Mouse (Mus musculus): ENCODE results near the gene Usp47. TPM values are rescaled to one million over a fixed set of nuclear protein-coding genes. Genes with fewer than 3 reads are reported as not detected.

Gene Usp47
- total and polyA plus RNA-seq, 3 experiments, result 37.3 to 122 (median 47.8) TPM

GRCm38 (mm10) chr7:112117501-112117900 lies 94.2 kb downstream of the Usp47 start:
- Histone ChIP-seq H3K9ac (ENCODE audit: control insufficient read depth, low read depth, low read length, poor library complexity, severe bottlenecking) (no peak overlapping the region), H3K4me1 (ENCODE audit: control insufficient read depth in 1 of 2, insufficient read depth in 2 of 2, low read length in 2 of 2) (no peaks in the 10 kb centered on the region), H3K27ac (ENCODE audit: control insufficient read depth, low read depth, low read length) (no peak overlapping the region), H3K79me2 (ENCODE audit: control insufficient read depth, insufficient read depth, low read length, poor library complexity) (no peaks in the 10 kb centered on the region), H3K4me3 (ENCODE audit: control insufficient read depth in 1 of 2, insufficient read depth in 1 of 2, low read depth in 2 of 2, low read length in 2 of 2) (no peak overlapping the region), H3K36me3 (ENCODE audit: control insufficient read depth in 1 of 2, insufficient read depth in 2 of 2, low read length in 2 of 2) (no peaks in the 10 kb centered on the region), H3K27me3 (ENCODE audit: control insufficient read depth in 1 of 2, insufficient read depth in 2 of 2, low read length in 2 of 2) (peaks cover 0 to 1% of the 10 kb centered on the region in 2 experiments; a peak in 1 of 4 replicates), H3K9me3 (replicated peaks; ENCODE audit: insufficient read depth, low read length) (no peaks in the 10 kb centered on the region)
- no peak for DNase-seq (ENCODE audit: low read depth, low spot score)
- TF ChIP-seq POLR2AphosphoS5 (IDR thresholded peaks at IDR 0.05; ENCODE audit: borderline replicate concordance, low read depth, low read length), result no peak

- DNase-seq (ENCODE audit: low read depth, low spot score), result no peak
Observed at GRCm38 (mm10) chr7:112118086-112118485, 94.8 kb downstream of the Usp47 start.

DNA sequence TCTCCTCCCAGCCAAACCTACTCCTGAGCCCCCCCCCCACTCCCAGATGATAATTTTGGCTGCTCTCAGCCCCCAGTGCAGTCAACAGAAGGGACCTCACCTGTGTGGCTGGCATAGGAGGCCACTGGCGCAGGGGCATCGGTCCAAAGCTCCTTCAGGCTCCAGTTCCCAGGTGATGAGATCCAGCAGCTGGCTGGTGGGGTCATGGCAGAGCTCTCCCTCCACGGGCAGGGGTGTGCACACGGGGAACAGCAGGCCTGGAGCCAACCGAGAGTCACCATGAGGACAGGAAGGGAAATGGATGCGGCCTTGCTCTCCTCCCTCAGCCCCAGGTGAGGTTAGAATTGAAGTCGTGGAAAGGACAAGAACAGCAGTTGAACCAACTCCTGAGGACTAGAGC lies 95.9 kb downstream of the Usp47 start:
- Histone ChIP-seq H3K9me3 (replicated peaks; ENCODE audit: insufficient read depth, low read length) (no peaks in the 10 kb centered on the region), H3K4me3 (ENCODE audit: control insufficient read depth in 1 of 2, insufficient read depth in 1 of 2, low read depth in 2 of 2, low read length in 2 of 2) (no peak overlapping the region), H3K27ac (ENCODE audit: control insufficient read depth, low read depth, low read length) (no peak overlapping the region), H3K79me2 (ENCODE audit: control insufficient read depth, insufficient read depth, low read length, poor library complexity) (no peaks in the 10 kb centered on the region), H3K27me3 (ENCODE audit: control insufficient read depth in 1 of 2, insufficient read depth in 2 of 2, low read length in 2 of 2) (peaks cover 0 to 1% of the 10 kb centered on the region in 2 experiments; a peak in 1 of 4 replicates), H3K36me3 (ENCODE audit: control insufficient read depth in 1 of 2, insufficient read depth in 2 of 2, low read length in 2 of 2) (no peaks in the 10 kb centered on the region), H3K9ac (ENCODE audit: control insufficient read depth, low read depth, low read length, poor library complexity, severe bottlenecking) (no peak overlapping the region), H3K4me1 (ENCODE audit: control insufficient read depth in 1 of 2, insufficient read depth in 2 of 2, low read length in 2 of 2) (no peaks in the 10 kb centered on the region)
- no peak for DNase-seq (ENCODE audit: low read depth, low spot score)
- no peak for TF ChIP-seq MAFK (IDR thresholded peaks at IDR 0.05; ENCODE audit: borderline replicate concordance, low read depth, low read length)
- TF ChIP-seq GATA1 (IDR thresholded peaks at IDR 0.05; ENCODE audit: low read depth, low read length), result no peak
- TF ChIP-seq POLR2AphosphoS5 (IDR thresholded peaks at IDR 0.05; ENCODE audit: borderline replicate concordance, low read depth, low read length), result no peak
- no peak for TF ChIP-seq MAX (IDR thresholded peaks at IDR 0.05; ENCODE audit: low read length)
- TF ChIP-seq EP300 (IDR thresholded peaks at IDR 0.05; ENCODE audit: low read depth in 1 of 2, low read length in 2 of 2), result no peak
- no peak for TF ChIP-seq NRF1 (IDR thresholded peaks at IDR 0.05; ENCODE audit: insufficient read depth, low read depth, low read length, poor library complexity, severe bottlenecking)
- no peak for TF ChIP-seq USF1 (IDR thresholded peaks at IDR 0.05; ENCODE audit: low read depth, low read length)
- TF ChIP-seq ZMIZ1 (IDR thresholded peaks at IDR 0.05; ENCODE audit: low read depth, low read length), result no peak
- no peak for TF ChIP-seq UBTF (IDR thresholded peaks at IDR 0.05; ENCODE audit: borderline replicate concordance, insufficient read depth, low read depth, low read length)
- TF ChIP-seq JUND (IDR thresholded peaks at IDR 0.05; ENCODE audit: low read depth, low read length), result no peak
- TF ChIP-seq POLR2A (IDR thresholded peaks at IDR 0.05; ENCODE audit: control insufficient read depth in 1 of 2, insufficient read depth in 1 of 2, low read depth in 1 of 2, low read length in 2 of 2, poor library complexity in 1 of 2), result no peak
- TF ChIP-seq ELF1 (IDR thresholded peaks at IDR 0.05; ENCODE audit: low read depth, low read length), result no peak
- TF ChIP-seq ETS1 (IDR thresholded peaks at IDR 0.05; ENCODE audit: low read depth, low read length), result no peak
- TF ChIP-seq CHD1 (IDR thresholded peaks at IDR 0.05; ENCODE audit: low read depth, low read length), result no peak
- no peak for TF ChIP-seq KAT2A (conservative IDR thresholded peaks at IDR 0.05; ENCODE audit: low read depth, low read length)
- no peak for TF ChIP-seq ZKSCAN1 (IDR thresholded peaks at IDR 0.05; ENCODE audit: low read depth, low read length)
- no peak for TF ChIP-seq MYC (IDR thresholded peaks at IDR 0.05; ENCODE audit: low read depth, low read length)
- TF ChIP-seq CHD2 (IDR thresholded peaks at IDR 0.05; ENCODE audit: low read length), result no peak
- TF ChIP-seq TCF12 (IDR thresholded peaks at IDR 0.05; ENCODE audit: low read depth, low read length), result no peak

More at GRCm38 (mm10) chr7:112118086-112118485, 94.8 kb downstream of the Usp47 start:
- H3K27me3 ChIP-seq (ENCODE audit: control insufficient read depth in 1 of 2, insufficient read depth in 2 of 2, low read length in 2 of 2), result peaks cover 0 to 1% of the 10 kb centered on the region in 2 experiments; a peak in 1 of 4 replicates
- H3K9ac ChIP-seq (ENCODE audit: control insufficient read depth, low read depth, low read length, poor library complexity, severe bottlenecking), result no peak overlapping the region
- H3K4me3 ChIP-seq (ENCODE audit: control insufficient read depth in 1 of 2, insufficient read depth in 1 of 2, low read depth in 2 of 2, low read length in 2 of 2), result no peak overlapping the region
- H3K4me1 ChIP-seq (ENCODE audit: control insufficient read depth in 1 of 2, insufficient read depth in 2 of 2, low read length in 2 of 2), result no peaks in the 10 kb centered on the region
- no peaks in the 10 kb centered on the region for H3K36me3 ChIP-seq (ENCODE audit: control insufficient read depth in 1 of 2, insufficient read depth in 2 of 2, low read length in 2 of 2)
- TF ChIP-seq TBP (IDR thresholded peaks at IDR 0.05; ENCODE audit: low read depth, low read length) (no peak), ETS1 (IDR thresholded peaks at IDR 0.05; ENCODE audit: low read depth, low read length) (no peak), CTCF (IDR thresholded peaks at IDR 0.05 in 2 of 3, conservative IDR thresholded peaks at IDR 0.05 in 1 of 3; ENCODE audit: control insufficient read depth in 1 of 3, insufficient read depth in 1 of 3, low read depth in 2 of 3, low read length in 3 of 3, poor library complexity in 1 of 3, severe bottlenecking in 1 of 3) (no peak), MXI1 (IDR thresholded peaks at IDR 0.05; ENCODE audit: low read depth, low read length) (no peak), POLR2A (IDR thresholded peaks at IDR 0.05; ENCODE audit: control insufficient read depth in 1 of 2, insufficient read depth in 1 of 2, low read depth in 1 of 2, low read length in 2 of 2, poor library complexity in 1 of 2) (no peak), MAZ (IDR thresholded peaks at IDR 0.05; ENCODE audit: low read depth, low read length) (no peak), USF1 (IDR thresholded peaks at IDR 0.05; ENCODE audit: low read depth, low read length) (no peak), RCOR1 (IDR thresholded peaks at IDR 0.05; ENCODE audit: low read depth, low read length) (no peak), UBTF (IDR thresholded peaks at IDR 0.05; ENCODE audit: borderline replicate concordance, insufficient read depth, low read depth, low read length) (no peak), SMC3 (IDR thresholded peaks at IDR 0.05; ENCODE audit: low read depth, low read length) (no peak), TAL1 (IDR thresholded peaks at IDR 0.05; ENCODE audit: low read length) (no peak), ZC3H11A (IDR thresholded peaks at IDR 0.05; ENCODE audit: low read depth, low read length) (no peak), POLR2AphosphoS2 (IDR thresholded peaks at IDR 0.05; ENCODE audit: low read length) (no peak), ZKSCAN1 (IDR thresholded peaks at IDR 0.05; ENCODE audit: low read depth, low read length) (no peak), NRF1 (IDR thresholded peaks at IDR 0.05; ENCODE audit: insufficient read depth, low read depth, low read length, poor library complexity, severe bottlenecking) (no peak), HCFC1 (IDR thresholded peaks at IDR 0.05; ENCODE audit: low read depth, low read length) (no peak), CHD1 (IDR thresholded peaks at IDR 0.05; ENCODE audit: low read depth, low read length) (no peak), KAT2A (conservative IDR thresholded peaks at IDR 0.05; ENCODE audit: low read depth, low read length) (no peak)
- H3K79me2 ChIP-seq (ENCODE audit: control insufficient read depth, insufficient read depth, low read length, poor library complexity), result no peaks in the 10 kb centered on the region
- no peaks in the 10 kb centered on the region for H3K9me3 ChIP-seq (replicated peaks; ENCODE audit: insufficient read depth, low read length)
- H3K27ac ChIP-seq (ENCODE audit: control insufficient read depth, low read depth, low read length), result no peak overlapping the region

All from MEL (cell line).